Mouse (Mus musculus): ENCODE results near the gene Ttc32.

DNA sequence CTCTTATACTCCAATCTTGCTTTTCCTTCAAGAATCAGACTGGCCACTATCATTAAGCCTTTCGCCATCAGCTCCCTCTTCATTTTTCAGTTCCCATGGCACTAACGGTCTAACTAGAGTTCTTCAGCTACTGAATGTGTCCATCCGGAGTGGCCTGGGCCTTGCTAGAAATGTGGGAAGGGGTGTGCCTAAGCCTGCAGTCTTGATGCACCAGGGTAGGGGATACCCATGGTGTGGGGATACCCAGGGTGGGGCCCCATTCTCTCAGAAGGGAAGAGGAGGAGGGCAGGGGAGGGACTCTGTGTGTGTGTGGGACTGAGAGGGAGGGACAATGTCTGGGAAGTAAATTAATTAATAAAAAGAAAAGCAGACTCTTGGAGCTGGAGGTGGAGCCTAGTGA is 13.0 kb downstream of the Ttc32 start:
- TF ChIP-seq CTCF (IDR thresholded peaks at IDR 0.05; ENCODE audit: low read depth) (no peak), EP300 (IDR thresholded peaks at IDR 0.05; ENCODE audit: low read depth) (no peak)

Data from heart, postnatal 0 days (tissue).